Mouse (Mus musculus) kidney, postnatal 14 days (tissue): ENCODE results near the gene 1810013L24Rik.

ENCODE experiments used
- DNase-seq: peaks from one replicate; pipeline ENCODE4 v3.0.0; 2022; ENCODE audit warnings: mixed read lengths

1810013L24Rik gene

DNA sequence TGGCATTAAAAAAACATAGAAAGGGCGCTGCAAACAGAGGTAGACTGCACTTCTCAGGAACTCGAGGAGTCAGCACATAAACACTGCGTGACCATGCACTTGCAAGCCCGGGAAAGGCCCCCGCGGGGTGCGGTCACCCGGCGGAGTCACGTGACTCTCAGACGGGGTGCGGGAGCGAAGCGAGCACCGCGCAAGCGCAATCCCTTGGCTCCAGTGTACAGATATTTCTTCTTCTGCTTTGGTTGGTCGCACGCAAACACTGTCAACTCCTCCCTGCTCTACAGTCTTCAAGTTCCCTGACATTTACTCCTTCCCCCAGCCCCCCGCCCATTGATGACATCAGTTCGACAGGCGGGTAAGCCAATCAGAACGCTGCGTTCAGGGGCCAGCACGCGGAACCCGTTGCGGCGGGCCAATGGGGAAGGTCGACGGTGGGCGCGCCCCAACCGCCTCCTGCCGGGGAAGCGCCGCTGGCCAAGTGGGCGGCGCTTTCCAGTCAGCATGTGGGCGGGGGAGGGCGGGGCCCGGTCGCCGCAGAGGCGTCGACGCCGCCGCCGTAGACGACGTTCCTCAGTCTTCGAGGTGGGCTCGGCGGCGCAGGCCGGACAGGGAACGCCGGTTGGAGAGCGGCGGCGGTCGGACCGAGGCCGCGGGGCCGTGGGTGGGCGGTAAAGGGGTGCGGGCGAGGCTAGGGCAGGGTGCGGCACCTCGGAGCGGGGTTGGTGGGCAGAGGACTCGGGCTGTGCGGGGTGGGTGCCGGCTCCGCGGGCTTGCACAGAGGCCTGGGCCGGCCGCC, at the start of gene 1810013L24Rik:
1810013L24Rik (plus strand) TSS at position 537 of the 796 bp plus-strand sequence.
- DNase-seq = peak; percentile 98

DNA sequence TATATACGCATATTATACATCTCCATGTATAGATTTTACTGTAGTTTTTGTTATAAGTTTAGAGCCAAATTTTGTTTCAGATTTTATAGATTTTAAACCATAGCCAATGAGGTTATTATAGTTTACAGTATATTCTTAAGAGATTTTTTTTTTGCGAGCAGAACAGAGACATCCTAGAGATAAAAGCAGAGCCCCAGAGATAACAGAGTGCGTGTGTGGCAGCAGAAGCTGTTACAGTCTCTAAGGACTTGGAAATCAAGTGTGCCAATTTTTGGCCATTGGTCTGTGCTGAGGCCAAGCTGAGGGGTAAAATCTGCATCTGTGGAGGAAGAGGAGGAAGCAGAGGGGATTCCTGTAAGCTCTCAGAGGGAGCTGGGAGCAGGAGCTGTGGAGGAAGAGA, 49.7 kb upstream of the 1810013L24Rik start:
- DNase-seq = no peak

- no peak for DNase-seq
These were observed 48.7 kb upstream of the 1810013L24Rik start for GRCm38 (mm10) chr16:8781191-8781590.

DNA sequence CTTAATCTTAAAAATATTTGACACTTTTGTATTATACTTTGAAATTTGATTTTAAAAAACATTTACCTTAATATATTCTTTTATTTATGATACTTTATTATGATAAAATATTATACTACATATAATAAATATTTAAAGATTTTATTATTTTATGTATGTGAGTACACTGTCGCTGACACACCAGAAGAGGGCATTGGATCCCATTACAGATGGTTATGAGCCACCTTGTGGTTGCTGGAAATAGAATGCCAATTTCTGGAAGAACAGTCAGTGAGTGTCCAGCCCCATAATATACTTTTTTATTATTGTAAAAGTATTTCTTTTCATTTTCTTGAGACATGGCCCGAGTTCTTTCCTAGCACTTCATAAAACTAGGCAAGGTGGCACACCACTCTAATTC, 48.2 kb upstream of the 1810013L24Rik start:
- DNase-seq = no peak

GRCm38 (mm10) chr16:8783198-8783913, 46.5 kb upstream of the 1810013L24Rik start:
- no peak for DNase-seq

DNA sequence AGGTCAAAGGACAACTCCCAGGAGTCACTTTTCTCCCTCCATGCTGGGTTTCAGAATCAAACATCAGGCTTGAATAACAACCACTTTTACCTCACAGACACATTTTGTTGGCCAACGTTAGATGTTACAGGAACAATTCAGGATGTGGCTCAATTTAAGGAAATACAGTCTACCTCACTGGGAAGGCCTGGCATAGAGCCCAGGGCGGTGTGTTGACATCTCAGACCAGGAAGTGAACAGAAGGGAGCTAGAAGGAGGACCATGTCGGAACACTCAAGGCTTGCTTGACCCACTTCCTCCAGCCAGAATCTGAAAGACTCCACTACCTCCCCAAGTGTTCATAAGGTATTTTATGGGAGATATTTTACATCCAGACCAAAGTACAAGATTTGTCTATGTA, 45.1 kb upstream of the 1810013L24Rik start:
- peak; percentile 71 for DNase-seq

- no peak for DNase-seq
These were observed 39.0 kb upstream of the 1810013L24Rik start for GRCm38 (mm10) chr16:8790886-8791285.

DNA sequence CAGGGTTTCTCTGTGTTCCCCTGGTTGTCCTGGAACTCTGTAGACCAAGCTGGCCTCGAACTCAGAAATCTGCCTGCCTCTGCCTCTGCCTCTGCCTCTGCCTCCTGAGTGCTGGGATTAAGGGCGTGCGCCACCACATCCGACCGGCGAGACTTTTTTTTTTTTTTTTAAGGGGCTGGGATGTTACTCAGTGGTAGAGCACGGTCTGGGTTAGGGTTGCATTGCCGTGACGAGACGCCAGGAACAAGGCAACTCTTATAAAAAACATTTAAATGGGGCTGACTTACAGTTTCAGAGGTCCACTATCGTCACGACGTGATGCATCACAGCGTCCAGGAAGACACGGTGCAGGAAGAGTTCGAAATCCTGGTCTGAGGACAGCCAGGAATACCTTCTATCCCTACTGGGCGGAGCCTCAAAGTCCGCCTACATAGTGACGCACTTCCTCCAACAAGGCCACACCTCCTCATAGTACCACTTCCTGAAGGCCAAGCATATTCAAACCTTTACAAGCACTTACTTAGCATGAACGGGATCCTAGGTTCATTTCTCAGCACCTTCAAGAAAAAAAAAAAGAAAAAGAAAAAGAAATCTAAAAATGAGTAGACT, 37.8 kb upstream of the 1810013L24Rik start, which contains the start of gene Usp7:
Usp7 (minus strand) TSS at position 360 of the 609 bp plus-strand sequence.
- no peak for DNase-seq

- no peak for DNase-seq
These were observed 34.9 kb upstream of the 1810013L24Rik start for GRCm38 (mm10) chr16:8794952-8795351.

DNA sequence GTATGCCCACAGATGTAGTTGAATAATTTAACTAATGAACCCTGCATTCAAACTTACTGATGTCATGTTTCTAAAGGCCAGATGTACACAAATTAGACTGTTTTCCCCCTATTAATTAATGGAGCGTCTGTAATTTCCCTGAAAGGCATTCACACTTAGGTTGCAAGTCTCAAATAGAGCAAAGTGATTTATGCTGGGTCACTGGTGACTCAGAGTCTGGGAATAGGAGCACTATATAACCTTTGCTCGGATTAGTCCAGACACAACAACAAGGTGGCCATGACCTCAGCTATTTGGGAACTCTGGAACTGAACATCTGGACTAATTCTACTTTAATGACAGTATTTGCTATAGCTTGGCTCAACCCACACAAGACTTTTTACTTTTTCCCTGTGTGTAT, 34.0 kb upstream of the 1810013L24Rik start:
- DNase-seq = no peak

GRCm38 (mm10) chr16:8806703-8807102, 23.2 kb upstream of the 1810013L24Rik start:
- DNase-seq = peak; percentile 16

DNA sequence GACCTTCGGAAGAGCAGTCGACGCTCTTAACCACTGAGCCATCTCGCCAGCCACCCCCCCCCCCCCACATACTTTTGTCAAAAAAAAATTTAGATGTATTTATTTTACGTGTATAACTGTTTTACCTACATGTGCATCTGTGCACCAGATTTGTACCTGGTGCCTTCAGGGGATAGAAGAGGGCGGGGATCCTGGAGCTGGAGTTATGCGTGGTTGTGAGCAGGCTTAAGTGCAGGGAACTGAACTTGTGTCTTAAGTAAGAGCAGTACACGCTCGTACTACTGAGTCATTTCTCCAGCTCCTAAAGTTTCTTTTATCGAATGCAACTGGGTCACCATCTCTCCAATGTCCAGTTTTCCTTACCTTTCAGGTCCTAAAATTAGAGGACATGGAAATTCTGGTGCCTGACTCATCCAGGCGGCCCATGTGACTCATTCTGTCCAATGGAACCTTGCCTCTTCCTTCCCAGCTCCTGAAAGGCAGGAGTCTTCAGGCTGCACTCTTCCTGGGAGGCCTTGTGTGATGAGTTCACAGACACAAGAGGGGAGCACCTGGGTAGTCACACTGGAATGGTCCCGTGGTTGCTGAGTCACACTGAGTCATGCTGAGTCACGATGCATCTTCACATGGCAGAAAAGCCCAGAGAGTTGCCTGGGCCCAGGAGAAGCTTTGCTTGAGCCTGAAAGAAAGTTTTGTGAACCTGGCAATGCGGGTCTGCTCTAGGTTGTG, 19.3 kb upstream of the 1810013L24Rik start:
- no peak for DNase-seq

DNA sequence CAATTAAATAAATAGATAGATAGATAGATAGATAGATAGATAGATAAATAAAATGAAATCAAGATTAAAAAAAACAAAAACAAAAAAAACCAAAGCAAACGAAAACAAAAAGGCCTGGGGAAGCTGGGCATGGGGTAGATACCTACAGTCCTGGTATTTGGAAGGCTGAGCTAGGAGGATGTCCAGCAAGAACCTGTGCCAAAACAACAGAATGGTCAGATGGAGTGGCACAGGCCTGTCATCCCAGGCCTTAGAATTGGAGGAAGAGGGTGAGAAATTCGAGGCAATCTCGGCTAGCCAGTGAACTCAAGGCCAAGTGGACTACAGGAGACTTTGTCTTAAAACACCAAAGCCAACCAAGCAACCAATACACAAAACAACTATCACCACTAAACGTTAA, 12.0 kb upstream of the 1810013L24Rik start:
- no peak for DNase-seq

- peak; percentile 15 for DNase-seq
These were observed 8.5 kb upstream of the 1810013L24Rik start for GRCm38 (mm10) chr16:8821429-8821828.

DNA sequence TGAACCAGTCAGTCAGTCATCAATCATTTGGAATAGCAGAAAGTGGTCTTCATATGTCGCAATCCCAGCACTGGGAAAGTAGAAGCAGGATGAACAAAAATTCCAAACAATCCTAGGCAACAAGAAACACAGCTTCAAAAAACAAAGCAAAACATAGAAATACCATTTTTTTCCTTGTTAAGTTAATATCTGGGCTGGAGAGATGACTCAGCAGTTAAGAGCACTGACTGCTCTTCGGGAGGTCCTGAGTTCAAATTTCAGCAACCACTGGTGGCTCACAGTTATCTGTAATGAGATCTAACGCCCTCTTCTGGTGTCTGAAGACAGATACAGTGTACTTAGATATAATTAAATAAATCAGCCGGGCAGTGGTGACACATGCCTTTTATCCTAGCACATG, 7.3 kb upstream of the 1810013L24Rik start:
- no peak for DNase-seq

GRCm38 (mm10) chr16:8823661-8824060, 6.2 kb upstream of the 1810013L24Rik start:
- no peak for DNase-seq

DNA sequence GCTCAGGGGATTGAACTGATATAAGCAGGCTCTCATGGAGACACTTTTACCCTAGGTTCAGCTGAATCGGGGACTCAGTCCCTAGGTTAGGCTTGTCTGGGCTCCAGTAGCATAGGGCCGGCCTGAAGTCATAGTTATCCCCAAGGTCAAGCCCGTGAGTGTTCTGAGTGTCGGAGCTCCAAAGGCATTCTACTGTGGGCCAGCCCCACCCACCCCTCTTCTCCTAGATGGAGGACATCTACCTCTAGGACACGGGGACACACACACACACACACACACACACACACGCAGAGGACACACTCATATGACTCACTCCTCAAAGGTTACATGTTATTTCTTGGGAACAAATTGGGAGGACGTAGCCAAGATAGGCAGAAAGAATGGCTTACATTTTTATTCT, 2.5 kb upstream of the 1810013L24Rik start:
- no peak for DNase-seq

GRCm38 (mm10) chr16:8828636-8829563, 1.0 kb upstream of the 1810013L24Rik start:
- DNase-seq = no peak

GRCm38 (mm10) chr16:8830431-8831211, 721 bp downstream of the 1810013L24Rik start:
- peak; percentile 81 for DNase-seq

GRCm38 (mm10) chr16:8831241-8831640, 1.3 kb downstream of the 1810013L24Rik start:
- DNase-seq = peak; percentile 46

DNA sequence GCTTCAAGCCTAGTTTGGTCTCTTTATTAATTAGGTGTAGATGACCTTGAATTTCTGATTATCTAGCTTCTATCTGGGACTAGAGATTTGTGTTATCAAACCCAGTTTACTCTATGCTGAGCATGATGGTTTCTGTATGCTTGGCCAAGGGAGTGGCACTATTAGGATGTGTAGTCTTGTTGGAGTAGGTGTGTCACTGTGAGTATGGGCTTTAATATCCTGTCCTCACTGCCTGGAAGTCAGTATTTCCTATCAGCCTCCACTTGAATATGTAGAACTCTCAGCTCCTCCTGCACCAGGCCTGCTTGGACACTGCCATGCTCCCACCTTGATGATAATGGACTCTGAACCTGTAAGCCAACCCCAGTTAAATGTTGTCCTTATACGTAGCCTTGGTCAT, 7.0 kb downstream of the 1810013L24Rik start:
- no peak for DNase-seq
